Mouse (Mus musculus): ENCODE measurements at regions not wholly inside any gene's neighbourhood (a gene's known extent, or its start where the extent isn't known, plus 50 kb on each side); places are given as distances from the start of the nearest gene placed in this dataset.

DNA sequence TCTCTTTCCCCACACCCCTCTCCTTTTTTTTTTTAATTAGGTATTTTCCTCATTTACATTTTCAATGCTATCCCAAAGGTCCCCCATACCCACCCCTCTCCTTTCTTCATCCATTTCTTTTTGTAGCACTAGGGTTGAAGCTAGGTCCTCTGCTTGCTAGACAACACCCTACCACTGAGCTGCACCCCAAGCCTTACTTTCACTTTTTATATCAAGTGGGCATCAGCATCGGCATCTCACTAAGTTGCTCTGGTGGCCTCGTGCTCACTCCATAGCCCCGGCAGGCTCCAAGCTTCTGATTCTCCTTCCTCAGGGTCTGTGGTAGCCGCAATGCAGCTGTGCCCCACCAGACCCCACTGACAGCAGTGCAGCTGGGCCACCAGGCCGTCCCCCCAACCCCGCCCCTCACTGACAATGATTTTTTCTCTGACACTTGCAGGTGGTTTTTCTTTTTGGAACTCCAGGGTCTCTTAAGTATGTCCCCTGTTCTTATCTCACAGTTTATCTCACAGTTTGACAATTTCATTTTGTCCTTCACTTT lies 77.5 kb downstream of the Nufip1 start:
- peak; percentile 66; the same call in 1 of the 2 replicates for ATAC-seq (replicated peaks; ENCODE audit: low read depth, poor library complexity, severe bottlenecking)

DNA sequence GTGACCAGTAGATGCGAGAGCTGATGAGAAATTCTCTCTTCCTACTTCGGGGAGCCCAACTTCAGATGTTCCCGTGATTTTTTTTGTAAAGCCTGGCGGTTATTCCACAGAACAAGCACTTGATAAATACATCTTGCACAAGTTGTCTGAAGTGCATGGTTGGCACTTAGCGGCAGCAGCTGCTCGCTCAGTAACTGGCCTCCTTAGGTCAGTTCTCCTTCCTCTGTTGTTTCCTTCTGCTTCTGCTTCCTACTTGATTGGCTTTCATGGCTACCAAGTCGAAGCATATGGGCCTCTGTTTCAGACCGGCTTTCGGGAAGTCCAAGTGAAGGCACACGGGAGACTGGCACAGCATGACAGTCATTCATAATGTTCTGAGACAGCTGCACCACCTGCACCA lies 84.6 kb downstream of the Nufip1 start:
- peak; percentile 66 for ATAC-seq (replicated peaks; ENCODE audit: low read depth, poor library complexity, severe bottlenecking)

- ATAC-seq (replicated peaks; ENCODE audit: low read depth, poor library complexity, severe bottlenecking): no peak
These were observed 86.7 kb downstream of the Nufip1 start for GRCm38 (mm10) chr14:76197357-76197756.

DNA sequence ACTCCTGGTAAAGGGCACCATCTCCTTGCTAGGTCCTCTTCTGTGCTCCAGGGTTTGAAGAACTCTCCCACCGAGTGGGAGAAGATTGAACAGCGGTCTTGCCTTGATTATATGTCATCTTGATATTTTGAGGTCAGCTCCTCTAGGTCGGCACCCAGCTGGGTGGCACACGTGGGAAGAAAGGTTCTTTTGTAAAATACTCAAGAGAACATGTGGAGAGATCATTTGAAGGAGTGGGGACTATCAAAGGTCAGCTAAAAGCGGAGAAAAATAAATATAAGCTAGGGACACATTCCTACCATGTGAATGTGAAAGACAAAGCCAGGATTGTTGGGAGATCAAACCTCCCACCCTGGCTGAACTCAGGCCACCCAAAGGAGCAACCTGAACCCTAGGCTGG lies 87.7 kb downstream of the Nufip1 start:
- no peak for ATAC-seq (replicated peaks; ENCODE audit: low read depth, poor library complexity, severe bottlenecking)

DNA sequence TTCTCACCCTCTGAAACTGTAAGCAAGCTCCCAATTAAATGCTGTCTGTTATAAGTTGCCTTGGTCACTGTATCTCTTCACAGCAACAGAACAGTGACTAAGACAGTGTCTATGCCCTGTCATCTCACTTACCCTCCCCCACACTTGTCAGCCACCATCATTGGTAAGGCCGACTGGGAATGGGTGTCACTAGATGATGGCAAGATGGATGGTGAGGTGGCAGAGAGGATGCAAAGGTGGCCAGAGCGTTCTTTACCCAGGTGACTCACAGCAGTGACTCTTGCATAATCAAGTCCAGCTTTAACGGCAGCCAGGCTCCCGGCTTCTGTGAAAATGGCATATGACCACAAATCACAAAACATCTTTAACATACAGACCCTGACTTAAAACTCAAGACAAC lies 91.9 kb downstream of the Nufip1 start:
- ATAC-seq (replicated peaks; ENCODE audit: low read depth, poor library complexity, severe bottlenecking): peak; percentile 32; the same call in 1 of the 2 replicates

DNA sequence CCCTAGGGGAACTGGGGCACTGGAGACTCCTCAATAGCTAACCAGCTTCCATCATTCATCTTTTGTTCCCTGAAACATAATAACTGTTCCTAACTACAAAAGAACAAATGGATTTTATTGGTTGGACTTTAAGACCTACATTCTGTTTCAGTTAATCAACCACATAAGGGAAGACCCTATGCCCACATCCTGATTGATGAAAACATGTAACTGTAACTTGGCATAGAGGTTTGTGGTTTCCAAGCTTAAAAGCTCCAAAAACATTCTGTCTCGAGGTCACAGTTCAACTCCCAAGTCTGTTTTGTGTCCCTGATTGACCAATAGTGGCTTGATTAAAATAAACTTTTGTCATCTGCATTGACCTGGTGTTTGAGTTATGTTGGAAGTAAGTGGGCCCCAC lies 92.4 kb downstream of the Nufip1 start:
- ATAC-seq (replicated peaks; ENCODE audit: low read depth, poor library complexity, severe bottlenecking): peak; percentile 65

DNA sequence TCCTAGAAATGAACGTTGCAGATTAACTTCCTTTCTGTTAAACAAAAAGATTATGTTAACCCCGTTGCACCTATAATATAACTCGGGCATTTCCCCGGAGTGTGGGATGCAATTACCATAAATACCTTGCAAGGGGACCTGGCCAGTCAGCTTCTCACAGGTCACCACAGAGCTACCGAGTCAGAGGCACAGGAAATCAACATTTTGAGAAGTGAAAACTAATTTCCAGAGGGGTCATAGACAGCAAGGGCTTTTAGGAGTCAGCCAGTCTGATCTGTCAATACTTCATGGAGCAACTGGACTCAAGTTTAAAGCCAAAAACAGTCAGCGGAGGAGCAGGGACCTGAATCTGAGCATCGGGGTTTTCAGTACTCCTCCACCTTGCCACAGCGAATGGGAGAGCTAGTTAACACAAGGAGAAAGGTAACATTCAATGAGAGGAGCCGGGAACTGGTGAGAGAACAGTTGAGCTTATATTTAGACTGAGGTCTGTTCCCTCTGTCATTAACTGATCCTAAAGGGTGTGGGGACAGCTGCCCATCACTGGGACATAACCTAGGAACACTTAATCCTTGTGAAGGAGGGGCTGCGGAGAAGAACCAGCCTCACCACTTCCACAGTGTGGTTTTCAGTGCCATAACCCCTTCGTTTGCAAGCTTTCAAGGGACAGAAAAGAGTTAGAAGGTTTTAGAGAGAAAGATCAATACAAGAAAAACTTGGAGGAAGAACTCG lies 105.9 kb downstream of the Nufip1 start:
- peak; percentile 45; the same call in 1 of the 2 replicates for ATAC-seq (replicated peaks; ENCODE audit: low read depth, poor library complexity, severe bottlenecking)

GRCm38 (mm10) chr14:76217178-76217500 lies 106.4 kb downstream of the Nufip1 start:
- peak; percentile 87 for ATAC-seq (replicated peaks; ENCODE audit: low read depth, poor library complexity, severe bottlenecking)

DNA sequence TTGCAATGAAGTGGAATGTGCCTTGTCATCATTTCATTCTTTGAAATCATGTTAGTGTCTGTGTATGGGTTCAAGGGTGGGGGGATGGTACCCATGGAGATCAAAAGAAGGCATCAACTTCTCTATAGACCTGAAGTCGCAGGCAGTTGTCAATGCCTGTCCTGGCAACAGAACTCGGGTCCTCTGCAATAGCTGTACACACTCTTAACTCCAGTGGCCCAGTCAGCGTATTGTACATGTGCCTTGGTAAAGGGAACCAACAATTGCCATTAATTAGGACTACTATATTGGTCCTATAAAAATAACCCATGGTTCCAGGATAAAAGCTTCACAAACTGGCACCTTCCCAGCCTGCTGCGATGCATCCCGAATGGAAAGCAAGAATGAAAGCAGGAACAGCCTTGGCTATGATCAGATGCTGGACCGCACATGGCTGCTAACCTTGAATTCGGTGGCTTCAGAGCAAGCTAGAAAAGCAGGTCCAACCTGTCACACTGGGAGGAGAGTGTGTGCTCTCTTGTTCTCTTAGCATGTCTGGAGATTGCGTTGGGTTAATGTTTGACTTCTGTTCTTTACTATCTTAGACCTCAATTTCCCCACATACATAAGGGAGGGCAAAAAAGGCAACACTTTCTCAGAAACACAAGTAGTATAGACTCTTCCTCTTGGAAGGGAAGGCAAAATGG lies 107.0 kb downstream of the Nufip1 start:
- ATAC-seq (replicated peaks; ENCODE audit: low read depth, poor library complexity, severe bottlenecking): peak; percentile 49

DNA sequence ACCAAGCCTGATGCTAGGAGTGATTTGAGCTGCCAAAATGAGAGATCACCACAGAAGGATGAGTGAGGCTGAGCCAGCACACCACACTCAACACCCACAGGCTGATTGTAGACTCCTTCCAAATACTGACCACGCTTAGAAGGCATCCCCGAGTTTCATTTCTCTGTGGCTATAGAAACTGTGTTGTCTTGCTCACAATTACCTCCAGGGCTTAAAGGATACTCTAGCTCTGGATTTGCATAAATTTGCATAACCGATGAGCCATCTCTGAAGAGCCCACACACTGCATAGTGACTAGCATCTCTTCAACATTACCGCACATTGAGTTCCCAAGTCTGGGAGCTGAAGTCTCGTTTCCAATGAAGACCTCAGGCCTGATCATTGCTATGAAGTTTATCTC lies 110.3 kb downstream of the Nufip1 start:
- ATAC-seq (replicated peaks; ENCODE audit: low read depth, poor library complexity, severe bottlenecking): no peak

GRCm38 (mm10) chr14:76221617-76222319 lies 111.1 kb downstream of the Nufip1 start:
- no peak for ATAC-seq (replicated peaks; ENCODE audit: low read depth, poor library complexity, severe bottlenecking)

DNA sequence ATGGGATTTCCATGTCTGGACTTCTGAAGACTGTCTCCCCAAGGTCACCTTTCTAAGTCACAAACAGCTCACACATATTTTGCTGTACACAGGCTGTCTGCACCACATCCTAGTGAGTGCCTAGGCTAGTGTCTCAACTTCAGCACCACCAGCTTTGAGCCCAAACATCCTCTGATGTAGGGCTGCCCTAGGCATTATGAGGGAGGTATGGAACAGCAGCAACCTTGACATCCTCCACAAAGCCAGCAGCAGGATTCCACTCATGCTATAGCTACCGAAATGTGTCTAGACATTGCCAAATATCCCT lies 111.6 kb downstream of the Nufip1 start:
- ATAC-seq (replicated peaks; ENCODE audit: low read depth, poor library complexity, severe bottlenecking): no peak

GRCm38 (mm10) chr14:76223036-76223650 lies 112.5 kb downstream of the Nufip1 start:
- ATAC-seq (replicated peaks; ENCODE audit: low read depth, poor library complexity, severe bottlenecking): no peak

DNA sequence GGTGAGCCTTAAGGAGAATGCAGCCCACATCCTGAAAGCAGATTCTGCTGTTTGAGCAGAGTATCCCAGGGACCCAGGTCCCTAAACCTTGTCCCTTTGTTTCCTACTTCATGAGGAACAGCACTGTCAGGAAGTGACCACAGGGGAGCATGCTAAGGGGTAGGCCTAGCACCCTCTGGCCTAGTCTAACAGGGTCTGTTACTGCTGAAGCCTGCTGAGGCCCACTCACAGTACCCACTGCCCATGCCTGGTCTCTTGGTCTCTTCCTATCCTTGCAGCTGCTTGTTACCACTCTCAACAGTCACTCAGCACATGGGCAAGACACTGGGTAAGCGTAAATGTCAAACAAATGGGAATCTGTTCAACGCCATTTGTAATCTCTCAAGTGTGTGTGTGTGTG lies 113.2 kb downstream of the Nufip1 start:
- no peak for ATAC-seq (replicated peaks; ENCODE audit: low read depth, poor library complexity, severe bottlenecking)

- no peak for ATAC-seq (replicated peaks; ENCODE audit: low read depth, poor library complexity, severe bottlenecking)
These were observed 114.8 kb downstream of the Nufip1 start for GRCm38 (mm10) chr14:76225532-76225931.

GRCm38 (mm10) chr14:76226621-76227297 lies 116.1 kb downstream of the Nufip1 start:
- no peak for ATAC-seq (replicated peaks; ENCODE audit: low read depth, poor library complexity, severe bottlenecking)

GRCm38 (mm10) chr14:76228968-76229555 lies 118.4 kb downstream of the Nufip1 start:
- ATAC-seq (replicated peaks; ENCODE audit: low read depth, poor library complexity, severe bottlenecking): no peak

GRCm38 (mm10) chr14:76239856-76240493 lies 129.3 kb downstream of the Nufip1 start:
- ATAC-seq (replicated peaks; ENCODE audit: low read depth, poor library complexity, severe bottlenecking): no peak

- ATAC-seq (replicated peaks; ENCODE audit: low read depth, poor library complexity, severe bottlenecking): no peak
These were observed 133.1 kb downstream of the Nufip1 start for GRCm38 (mm10) chr14:76243581-76244337.
